Mouse (Mus musculus) neural tube, embryonic 15.5 days (tissue): ENCODE data around the gene Ikbip. TPM values are rescaled to one million over a fixed set of nuclear protein-coding genes. Genes with fewer than 3 reads are reported as not detected.

Experiments
- ATAC-seq: fragments of 200-750 bp; cut with Nextera tagmentation; 2 replicates; pipeline ENCODE4 v1.8.0; 2017; ENCODE audit warnings: mild to moderate bottlenecking, moderate TSS enrichment, moderate library complexity; ENCODE audit not compliant: low FRiP score
- H3K27ac ChIP-seq: fragments of 300-500 bp; sonication (generic); replicated peaks from 2 replicates; pipeline ENCODE4 v1.5.1; 2015; ENCODE audit warnings: mild to moderate bottlenecking, inconsistent platforms
- H3K27me3 ChIP-seq: fragments of 300-500 bp; sonication (generic); replicated peaks from 2 replicates; pipeline ENCODE4 v1.6.1; 2015; ENCODE audit warnings: inconsistent platforms
- H3K36me3 ChIP-seq: fragments of 300-500 bp; sonication (generic); 2 replicates; pipeline ENCODE4 v1.6.1; 2015; ENCODE audit warnings: inconsistent platforms
- H3K4me1 ChIP-seq: fragments of 300-500 bp; sonication (generic); 2 replicates; pipeline ENCODE4 v1.6.1; 2015; ENCODE audit warnings: inconsistent platforms
- H3K4me2 ChIP-seq: fragments of 300-500 bp; sonication (generic); 2 replicates; pipeline ENCODE4 v1.6.1; 2015; ENCODE audit warnings: inconsistent platforms, mild to moderate bottlenecking, moderate library complexity
- H3K4me3 ChIP-seq: fragments of 300-500 bp; sonication (generic); replicated peaks from 2 replicates; pipeline ENCODE4 v1.5.1; 2015; ENCODE audit warnings: mild to moderate bottlenecking, inconsistent platforms
- H3K9ac ChIP-seq: fragments of 300-500 bp; sonication (generic); replicated peaks from 2 replicates; pipeline ENCODE4 v1.6.1; 2015; ENCODE audit warnings: mild to moderate bottlenecking, inconsistent platforms
- H3K9me3 ChIP-seq: fragments of 300-500 bp; sonication (generic); replicated peaks from 2 replicates; pipeline ENCODE4 v1.6.1; 2016; ENCODE audit warnings: inconsistent platforms
- WGBS: fragments of 180-500 bp; shearing (Covaris S2); methylation state at CpG from one replicate; pipeline ENCODE4 v1.1.7; 2015; ENCODE audit warnings: mixed read lengths; 5-methylcytosine and 5-hydroxymethylcytosine counted together
- polyA plus RNA-seq: library from polyadenylated mRNA; unstranded; fragments of >200 nt; fragmentation: Nextera tagmentation; extraction: Ambion mirVana; gene quantifications from 2 replicates; pipeline ENCODE4 v1.2.1, GENCODE M21; 2015

The Ikbip gene
- polyA plus RNA-seq = 22.7 and 29.1 TPM in 2 replicates

DNA sequence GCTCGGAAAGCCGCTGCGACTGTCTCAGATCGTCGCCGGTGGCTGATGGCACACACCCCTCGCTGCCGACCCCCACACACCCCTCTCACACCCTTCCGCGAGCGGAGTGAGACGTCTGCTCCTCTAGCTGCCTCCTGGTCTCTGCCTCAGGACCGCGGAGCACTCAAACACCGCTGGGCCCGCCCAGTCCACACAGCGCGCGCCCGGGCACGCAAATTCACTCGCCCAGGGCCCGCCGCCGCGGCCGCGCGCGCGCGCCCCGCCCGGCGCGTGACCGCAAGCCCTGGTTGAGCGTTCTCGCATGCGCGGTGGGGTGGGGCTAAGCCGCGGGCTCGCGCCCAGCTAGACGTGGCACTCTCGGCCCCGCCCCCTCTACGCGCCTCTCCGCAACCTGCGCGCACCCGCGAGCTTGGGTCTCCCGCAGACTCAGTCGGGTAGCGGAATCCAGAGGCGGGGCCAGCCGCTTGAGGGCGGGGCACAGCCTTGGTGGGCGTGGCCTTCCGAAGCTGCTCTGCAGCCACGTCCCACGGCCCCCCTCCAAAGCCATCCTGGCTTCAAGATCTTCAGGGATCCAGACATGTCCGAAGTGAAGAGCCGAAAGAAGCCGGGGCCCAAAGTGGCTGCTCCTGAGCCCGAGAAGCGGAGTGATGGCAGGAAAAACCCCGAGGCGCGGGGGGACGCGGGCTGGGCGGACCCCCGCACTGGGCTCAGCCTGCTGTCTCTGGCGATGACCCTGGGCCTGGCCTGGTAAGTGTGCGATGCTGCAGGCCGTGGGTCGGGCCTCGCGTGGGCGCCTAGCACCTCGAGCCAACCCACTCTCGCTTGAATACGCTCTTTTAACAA, at the start of gene Ikbip, which contains the start of gene Apaf1:
Ikbip (plus strand) TSS at position 391 of the 843 bp plus-strand sequence.
Apaf1 (minus strand) TSS at position 221 of the 843 bp plus-strand sequence.
- peak within 1 kb of the TSS; percentile 81 for H3K9ac ChIP-seq
- no peaks in the 10 kb centered on the region for H3K27me3 ChIP-seq
- WGBS = under 1% methylated on average over 83 of the region's 87 CpGs
- peak within 1 kb of the TSS; percentile 87 for H3K27ac ChIP-seq
- peaks cover 9% of the 10 kb centered on the region; the same call in 1 of the 2 replicates for H3K4me1 ChIP-seq
- H3K36me3 ChIP-seq = peaks cover 8% of the 10 kb centered on the region
- no peaks in the 10 kb centered on the region for H3K9me3 ChIP-seq
- peak within 1 kb of the TSS; percentile 81 for H3K4me3 ChIP-seq
- peak; percentile 96 for ATAC-seq
- peak within 1 kb of the TSS; percentile 73 for H3K4me2 ChIP-seq

DNA sequence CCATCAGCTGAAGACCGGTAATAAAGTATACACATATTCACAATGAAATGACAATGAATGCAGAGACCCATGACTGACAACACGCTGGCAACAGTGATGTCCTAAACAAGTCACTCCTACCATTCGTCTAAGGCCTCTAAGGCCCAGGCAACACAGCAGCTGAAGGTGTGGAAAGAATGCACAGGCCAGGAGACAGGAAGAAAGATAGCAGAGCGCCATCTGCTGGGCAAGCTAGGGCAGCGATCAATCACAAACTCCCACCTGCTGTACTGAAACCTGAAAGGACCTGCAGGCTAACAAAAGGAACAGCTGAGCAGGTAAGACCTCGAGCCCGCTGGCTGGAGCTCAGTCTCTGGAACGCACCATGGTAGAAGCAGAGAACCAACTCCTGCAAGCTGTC, 48.8 kb upstream of the Ikbip start:
- Histone ChIP-seq H3K27ac (no peak overlapping the region), H3K4me2 (no peak overlapping the region), H3K27me3 (no peaks in the 10 kb centered on the region), H3K4me3 (no peak overlapping the region), H3K9me3 (no peaks in the 10 kb centered on the region), H3K9ac (no peak overlapping the region), H3K36me3 (peaks cover 25% of the 10 kb centered on the region), H3K4me1 (peaks cover 3% of the 10 kb centered on the region; the same call in 1 of the 2 replicates)
- peak; percentile 83 for ATAC-seq
- WGBS = 24% methylated on average over 8 of the region's 8 CpGs

DNA sequence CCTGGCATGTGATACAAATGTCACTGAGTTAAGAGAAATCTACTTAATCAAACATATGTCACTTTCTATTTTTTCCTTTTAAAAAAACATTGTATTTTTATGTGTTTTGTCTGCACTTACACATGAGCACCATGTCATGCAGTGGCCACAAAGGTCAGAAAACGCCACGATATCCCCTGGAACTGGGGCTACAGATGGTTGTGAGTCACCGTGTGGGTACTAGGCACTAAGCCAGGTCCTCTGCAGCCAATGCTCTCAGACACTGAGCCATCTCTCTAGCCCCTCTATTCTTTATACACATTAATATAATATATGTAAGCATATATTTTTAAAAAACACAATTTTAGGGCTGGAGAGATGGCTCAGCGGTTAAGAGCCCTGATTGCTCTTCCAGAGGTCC, 33.0 kb upstream of the Ikbip start:
- ATAC-seq = no peak
- Histone ChIP-seq H3K4me3 (no peak overlapping the region), H3K4me2 (no peak overlapping the region), H3K27ac (no peak overlapping the region), H3K4me1 (no peaks in the 10 kb centered on the region), H3K9me3 (no peaks in the 10 kb centered on the region), H3K9ac (no peak overlapping the region), H3K27me3 (no peaks in the 10 kb centered on the region), H3K36me3 (peaks cover 53% of the 10 kb centered on the region)
- WGBS = 93% methylated on average over 4 of the region's 4 CpGs

DNA sequence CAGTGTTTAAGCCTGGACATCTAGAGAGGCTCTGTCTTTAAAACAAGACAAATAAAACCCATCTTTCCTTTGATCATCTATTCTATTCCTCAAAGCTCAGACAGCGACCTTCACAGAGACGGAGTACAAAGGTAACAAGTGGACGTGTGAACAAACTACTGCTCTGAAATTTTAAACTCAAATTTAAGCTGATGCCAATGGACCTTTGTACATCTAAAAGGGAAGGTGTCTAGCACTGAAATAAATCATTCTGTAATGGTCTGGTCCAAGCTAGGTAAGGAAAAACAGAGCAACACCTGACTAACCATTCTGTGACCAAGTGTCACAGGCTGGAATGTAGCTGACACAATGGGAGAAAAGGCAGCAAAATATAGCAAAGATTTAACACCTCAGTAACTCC, 31.6 kb upstream of the Ikbip start:
- Histone ChIP-seq H3K4me2 (no peak overlapping the region), H3K4me3 (no peak overlapping the region), H3K27me3 (no peaks in the 10 kb centered on the region), H3K27ac (no peak overlapping the region), H3K36me3 (peaks cover 52% of the 10 kb centered on the region), H3K9ac (no peak overlapping the region), H3K9me3 (no peaks in the 10 kb centered on the region), H3K4me1 (no peaks in the 10 kb centered on the region)
- no peak for ATAC-seq
- WGBS = 98% methylated on average over 3 of the region's 3 CpGs

DNA sequence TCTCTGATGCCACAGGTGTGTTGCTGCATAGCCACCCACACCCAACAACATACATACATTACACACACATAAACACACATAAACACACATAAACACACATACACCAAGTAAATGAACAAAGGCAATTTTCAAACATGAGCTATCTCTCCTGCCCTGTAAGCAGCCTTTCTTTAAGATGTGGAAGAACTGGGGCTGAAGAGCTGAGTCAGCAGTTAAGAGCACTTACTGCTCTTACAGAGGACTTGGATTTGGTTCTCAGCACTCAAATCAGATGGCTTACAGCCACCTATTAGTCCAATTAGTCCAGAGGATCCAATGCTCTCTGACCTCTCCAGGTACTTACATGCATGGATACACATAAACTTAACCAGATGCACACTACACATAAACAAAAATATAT, 30.0 kb upstream of the Ikbip start:
- no peak overlapping the region for H3K9ac ChIP-seq
- ATAC-seq = no peak
- H3K4me1 ChIP-seq = no peaks in the 10 kb centered on the region
- H3K4me3 ChIP-seq = no peak overlapping the region
- no peaks in the 10 kb centered on the region for H3K9me3 ChIP-seq
- no peak overlapping the region for H3K4me2 ChIP-seq
- H3K27ac ChIP-seq = no peak overlapping the region
- H3K27me3 ChIP-seq = no peaks in the 10 kb centered on the region
- peaks cover 40% of the 10 kb centered on the region for H3K36me3 ChIP-seq

DNA sequence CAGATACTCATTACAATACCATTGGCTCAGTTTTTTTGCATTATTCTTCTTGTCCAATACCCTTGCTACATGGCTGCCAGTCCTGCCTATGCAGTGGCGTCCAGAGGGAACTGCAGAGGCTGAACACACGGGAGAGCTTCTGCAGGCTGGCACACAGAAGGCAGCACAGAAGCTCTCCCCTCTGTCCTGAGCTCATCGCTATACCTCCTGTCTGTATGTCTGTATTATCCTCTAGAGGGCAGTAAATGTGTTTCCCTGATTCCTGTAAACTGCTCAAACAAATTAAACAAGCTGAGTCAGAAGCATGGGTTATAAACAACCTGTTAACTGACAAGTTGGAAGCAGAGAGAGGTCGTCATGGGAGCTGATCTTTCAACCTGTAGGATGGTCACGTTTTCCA, 22.0 kb upstream of the Ikbip start:
- ATAC-seq = no peak
- no peaks in the 10 kb centered on the region for H3K9me3 ChIP-seq
- H3K4me1 ChIP-seq = no peaks in the 10 kb centered on the region
- no peak overlapping the region for H3K4me2 ChIP-seq
- no peak overlapping the region for H3K9ac ChIP-seq
- 25% methylated on average over 5 of the region's 5 CpGs for WGBS
- H3K4me3 ChIP-seq = no peak overlapping the region
- H3K27ac ChIP-seq = no peak overlapping the region
- peaks cover 27% of the 10 kb centered on the region for H3K36me3 ChIP-seq
- H3K27me3 ChIP-seq = no peaks in the 10 kb centered on the region

DNA sequence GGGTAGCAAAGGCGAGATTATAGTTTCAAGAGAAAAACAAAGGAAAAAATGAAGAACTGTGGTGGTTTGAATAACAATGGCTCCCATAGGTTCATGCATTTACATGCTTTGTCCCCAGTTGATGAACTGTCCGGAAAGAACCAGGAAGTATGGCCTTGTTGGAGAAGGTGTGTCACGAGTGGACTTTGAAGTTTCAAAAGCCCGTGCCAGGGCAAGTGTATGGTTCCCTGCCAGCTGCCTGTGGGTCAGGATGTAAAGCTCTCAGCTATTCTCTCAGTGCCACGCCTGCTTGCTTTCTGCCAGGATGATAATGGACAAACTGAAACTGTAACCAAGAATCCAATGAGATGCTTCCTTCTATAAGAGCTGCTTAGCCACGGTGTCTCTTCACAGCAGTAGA, 20.4 kb upstream of the Ikbip start:
- WGBS = 90% methylated on average over 6 of the region's 6 CpGs
- Histone ChIP-seq H3K4me3 (no peak overlapping the region), H3K4me2 (no peak overlapping the region), H3K27ac (no peak overlapping the region), H3K27me3 (no peaks in the 10 kb centered on the region), H3K4me1 (no peaks in the 10 kb centered on the region), H3K36me3 (peaks cover 37% of the 10 kb centered on the region), H3K9me3 (no peaks in the 10 kb centered on the region), H3K9ac (no peak overlapping the region)
- ATAC-seq = no peak

DNA sequence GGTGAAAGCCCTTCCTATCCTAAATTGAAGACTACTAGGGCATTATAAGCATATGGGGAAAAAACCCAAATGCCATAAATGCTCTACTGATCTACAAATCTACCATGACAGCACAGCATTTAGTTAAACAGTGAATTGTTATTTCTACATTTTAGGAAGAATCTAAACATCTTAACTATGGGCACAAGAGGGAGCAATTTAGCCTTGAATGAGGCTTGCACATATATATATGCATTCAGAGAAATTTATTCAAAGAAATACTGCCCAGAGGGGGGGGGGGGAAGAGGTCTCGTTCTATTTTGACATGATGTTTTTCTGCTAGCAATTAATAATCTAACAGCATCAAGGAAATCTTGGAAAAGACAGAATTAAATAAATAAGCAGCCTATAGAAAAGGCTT, 11.0 kb upstream of the Ikbip start:
- Histone ChIP-seq H3K9ac (no peak overlapping the region), H3K36me3 (peaks cover 35% of the 10 kb centered on the region), H3K27me3 (no peaks in the 10 kb centered on the region), H3K27ac (no peak overlapping the region), H3K4me1 (no peaks in the 10 kb centered on the region), H3K9me3 (no peaks in the 10 kb centered on the region), H3K4me3 (no peak overlapping the region), H3K4me2 (no peak overlapping the region)
- no peak for ATAC-seq
- 46% methylated on average over 1 of the region's 1 CpGs for WGBS

DNA sequence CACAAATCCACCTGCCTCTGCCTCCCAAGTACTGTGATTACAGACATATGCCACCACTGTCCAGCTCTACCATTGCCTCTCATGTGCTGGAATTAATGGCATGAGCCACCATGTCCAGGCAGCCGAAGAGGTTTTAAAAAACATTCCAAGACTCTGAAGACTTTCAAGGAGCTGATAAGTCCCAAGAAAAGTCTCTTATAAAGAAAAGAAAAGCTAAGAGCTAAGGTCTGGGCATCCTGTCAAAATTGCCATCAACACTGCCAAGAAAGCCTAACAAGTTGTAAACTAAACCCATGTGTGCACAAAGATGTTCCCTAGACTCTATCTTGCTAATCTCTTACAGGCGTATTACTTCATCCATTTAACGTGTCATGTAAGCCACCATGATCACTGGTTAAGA, 9.4 kb upstream of the Ikbip start:
- H3K27me3 ChIP-seq = no peaks in the 10 kb centered on the region
- 90% methylated on average over 3 of the region's 3 CpGs for WGBS
- H3K9me3 ChIP-seq = no peaks in the 10 kb centered on the region
- H3K36me3 ChIP-seq = peaks cover 37% of the 10 kb centered on the region
- H3K9ac ChIP-seq = no peak overlapping the region
- ATAC-seq = no peak
- H3K4me2 ChIP-seq = no peak overlapping the region
- H3K4me3 ChIP-seq = no peak overlapping the region
- H3K27ac ChIP-seq = no peak overlapping the region
- no peaks in the 10 kb centered on the region for H3K4me1 ChIP-seq

DNA sequence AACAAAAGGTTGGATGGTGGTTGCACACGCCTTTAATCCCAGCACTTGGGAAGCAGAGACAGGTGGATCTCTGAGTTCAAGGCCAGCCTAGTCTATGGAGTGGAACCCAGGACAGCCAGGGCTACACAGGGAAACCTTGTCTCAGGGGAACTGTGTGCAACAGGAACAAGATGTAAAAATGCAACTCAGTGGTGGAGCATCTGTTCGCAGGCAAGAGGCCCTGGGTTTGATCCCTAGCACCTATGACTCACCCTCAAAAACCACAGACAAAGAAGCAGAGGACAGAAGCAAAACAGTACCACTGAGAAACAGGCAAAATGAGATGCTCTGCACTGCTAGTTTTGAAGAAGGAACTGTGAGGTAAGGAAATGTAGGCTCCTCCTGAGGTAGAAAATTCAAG, 6.1 kb upstream of the Ikbip start:
- ATAC-seq = no peak
- Histone ChIP-seq H3K27me3 (no peaks in the 10 kb centered on the region), H3K36me3 (peaks cover 37% of the 10 kb centered on the region), H3K4me2 (no peak overlapping the region), H3K9ac (no peak overlapping the region), H3K4me3 (no peak overlapping the region), H3K27ac (no peak overlapping the region), H3K4me1 (peaks cover 2% of the 10 kb centered on the region; the same call in 1 of the 2 replicates), H3K9me3 (no peaks in the 10 kb centered on the region)
- 95% methylated on average over 2 of the region's 2 CpGs for WGBS

DNA sequence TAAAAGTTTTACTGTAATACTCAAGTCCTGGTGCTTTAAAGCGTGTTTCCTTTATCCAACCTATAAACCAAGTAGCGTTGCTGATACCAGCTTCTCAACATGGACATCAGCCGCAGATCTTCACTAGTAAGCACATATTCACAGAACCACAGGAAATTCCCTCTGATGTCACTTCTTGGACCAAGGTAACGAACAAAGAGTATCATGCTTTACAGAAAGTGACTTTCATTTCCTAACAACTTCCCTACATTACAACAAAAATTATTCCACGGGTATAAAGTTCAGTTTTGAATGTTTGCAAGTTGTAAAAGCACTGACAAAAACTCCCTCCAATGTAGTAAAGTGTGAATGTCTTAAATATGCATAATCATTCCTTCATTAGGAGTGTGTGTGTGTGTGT, 2.2 kb upstream of the Ikbip start:
- Histone ChIP-seq H3K9me3 (no peaks in the 10 kb centered on the region), H3K4me1 (peaks cover 9% of the 10 kb centered on the region; the same call in 1 of the 2 replicates), H3K27ac (no peak overlapping the region), H3K9ac (no peak overlapping the region), H3K4me3 (no peak overlapping the region), H3K36me3 (peaks cover 24% of the 10 kb centered on the region), H3K4me2 (no peak overlapping the region), H3K27me3 (no peaks in the 10 kb centered on the region)
- WGBS = 90% methylated on average over 5 of the region's 5 CpGs
- ATAC-seq = no peak

DNA sequence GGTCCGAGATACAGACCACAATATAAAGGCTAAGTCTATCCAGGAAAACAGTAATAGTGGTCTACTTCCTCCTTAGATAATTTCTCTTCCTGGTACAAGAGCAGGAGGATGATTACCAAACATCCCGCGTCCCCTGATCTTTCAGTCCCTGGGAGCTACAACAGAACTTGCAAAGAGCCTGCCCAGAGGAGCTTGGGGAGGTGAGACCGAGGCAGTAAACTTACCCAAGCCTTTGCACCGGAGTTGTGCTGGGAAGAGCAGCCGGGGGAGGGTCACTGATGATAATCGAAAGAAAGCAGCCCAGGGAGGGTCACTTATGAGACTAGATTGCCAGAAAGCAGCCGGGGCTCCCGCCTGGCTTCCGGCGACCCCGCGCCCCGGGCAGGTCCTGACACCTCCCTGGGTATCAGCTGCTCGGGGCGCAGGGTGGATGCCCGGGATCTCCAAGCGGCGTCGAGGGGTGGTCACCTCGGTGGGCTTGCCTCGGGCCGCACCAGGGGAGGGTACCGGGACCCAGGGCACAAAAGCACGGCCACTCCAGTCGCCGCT, 707 bp upstream of the Ikbip start:
- peak; percentile 39 for ATAC-seq
- Histone ChIP-seq H3K4me2 (peak overlapping the region; percentile 73), H3K4me1 (peaks cover 9% of the 10 kb centered on the region; the same call in 1 of the 2 replicates), H3K9ac (peak overlapping the region; percentile 81), H3K36me3 (peaks cover 13% of the 10 kb centered on the region), H3K9me3 (no peaks in the 10 kb centered on the region), H3K27ac (peak overlapping the region; percentile 87), H3K27me3 (no peaks in the 10 kb centered on the region), H3K4me3 (peak overlapping the region; percentile 81)
- under 1% methylated on average over 25 of the region's 27 CpGs for WGBS
